Mouse (Mus musculus) lung, embryonic 16.5 days (tissue): Measurements from ENCODE around the gene Fam186a. TPM values are rescaled to one million over a fixed set of nuclear protein-coding genes. Genes with fewer than 3 reads are reported as not detected.

Experiments
- polyA plus RNA-seq: library from polyadenylated mRNA; unstranded; fragments of >200 nt; fragmentation: Nextera tagmentation; extraction: Ambion mirVana; gene quantifications from 2 replicates; pipeline ENCODE4 v1.2.1, GENCODE M21; 2015

Gene Fam186a
- polyA plus RNA-seq, 1 experiment from 2014 or later, result not detected

Other genes starting within 250 kb of the Fam186a start
- 3.3 and 3.7 TPM in 2 replicates for gene Gpd1, start 249.5 kb downstream of the Fam186a start, polyA plus RNA-seq
- gene Cox14, start 241.4 kb downstream of the Fam186a start, polyA plus RNA-seq, result 148 and 164 TPM in 2 replicates
- gene Cers5, start 194.2 kb downstream of the Fam186a start, polyA plus RNA-seq, result 73.3 and 74.4 TPM in 2 replicates
- 44.9 and 47.0 TPM in 2 replicates for gene Lima1, start 91.6 kb downstream of the Fam186a start, polyA plus RNA-seq
- gene Larp4, start 3.0 kb upstream of the Fam186a start, polyA plus RNA-seq, result 30.8 and 34.6 TPM in 2 replicates
- gene Dip2b, start 71.6 kb upstream of the Fam186a start, polyA plus RNA-seq, result 9.6 and 10.4 TPM in 2 replicates